Mouse (Mus musculus): ENCODE data around the gene Leprot.

GRCm38 (mm10) chr4:101697236-101697635, 49.7 kb downstream of the Leprot start:
- no peak for TF ChIP-seq CTCF (IDR thresholded peaks at IDR 0.05)
- TF ChIP-seq EP300 (IDR thresholded peaks at IDR 0.05; ENCODE audit: insufficient read depth, low read depth, low read length): no peak

All from heart, adult 2 months (tissue).